Mouse (Mus musculus): ENCODE data around the gene Dqx1. TPM values are rescaled to one million over a fixed set of nuclear protein-coding genes. Genes with fewer than 3 reads are reported as not detected.

The Dqx1 gene
- polyA plus RNA-seq, 1 experiment from 2014 or later: 0.62 TPM

DNA sequence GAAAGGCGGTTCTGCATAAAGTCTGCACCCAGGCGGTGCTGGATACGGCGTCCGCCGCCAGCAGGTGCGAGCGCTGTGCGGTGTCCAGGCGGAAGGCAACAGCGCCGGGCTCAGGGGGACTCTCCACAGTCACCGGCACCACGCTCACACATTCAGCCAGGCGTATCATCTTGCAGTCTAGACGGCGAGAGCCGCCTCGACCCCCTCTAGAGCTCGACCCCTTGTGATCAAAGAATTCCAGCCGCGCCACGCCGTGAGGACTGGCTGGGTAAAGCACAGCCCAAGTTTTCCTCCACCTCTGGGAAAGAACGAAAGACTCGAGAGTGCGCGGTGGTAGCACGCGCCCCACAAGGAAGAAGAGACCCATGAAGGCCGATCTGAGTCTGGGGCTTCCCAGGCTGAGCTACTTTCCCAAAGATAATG, 24.9 kb upstream of the Dqx1 start:
- Histone ChIP-seq H3K27ac (ENCODE audit: low read depth) (peak overlapping the region; percentile 93), H3K9ac (peak overlapping the region; percentile 66), H3K9me3 (ENCODE audit: low read depth, low read length) (no peaks in the 10 kb centered on the region), H3K4me1 (ENCODE audit: insufficient read depth) (0 out of 2 replicates have a peak, but pooled peaks cover 9% of the 10 kb centered on the region), H3K27me3 (ENCODE audit: insufficient read depth, low read length) (no peaks in the 10 kb centered on the region), H3K4me3 (ENCODE audit: low read depth, low read length) (peak overlapping the region; percentile 55), H3K4me2 (peak overlapping the region; percentile 78), H3K36me3 (ENCODE audit: insufficient read depth) (no peaks in the 10 kb centered on the region)
- TF ChIP-seq CTCF (IDR thresholded peaks at IDR 0.05; ENCODE audit: low read depth): peak; percentile 24; the same call in 1 of the 2 replicates
- ATAC-seq (ENCODE audit: insufficient read depth) (peak; percentile 21), DNase-seq (peak; percentile 67)
- WGBS: 0% methylated on average over 31 of the region's 31 CpGs

DNA sequence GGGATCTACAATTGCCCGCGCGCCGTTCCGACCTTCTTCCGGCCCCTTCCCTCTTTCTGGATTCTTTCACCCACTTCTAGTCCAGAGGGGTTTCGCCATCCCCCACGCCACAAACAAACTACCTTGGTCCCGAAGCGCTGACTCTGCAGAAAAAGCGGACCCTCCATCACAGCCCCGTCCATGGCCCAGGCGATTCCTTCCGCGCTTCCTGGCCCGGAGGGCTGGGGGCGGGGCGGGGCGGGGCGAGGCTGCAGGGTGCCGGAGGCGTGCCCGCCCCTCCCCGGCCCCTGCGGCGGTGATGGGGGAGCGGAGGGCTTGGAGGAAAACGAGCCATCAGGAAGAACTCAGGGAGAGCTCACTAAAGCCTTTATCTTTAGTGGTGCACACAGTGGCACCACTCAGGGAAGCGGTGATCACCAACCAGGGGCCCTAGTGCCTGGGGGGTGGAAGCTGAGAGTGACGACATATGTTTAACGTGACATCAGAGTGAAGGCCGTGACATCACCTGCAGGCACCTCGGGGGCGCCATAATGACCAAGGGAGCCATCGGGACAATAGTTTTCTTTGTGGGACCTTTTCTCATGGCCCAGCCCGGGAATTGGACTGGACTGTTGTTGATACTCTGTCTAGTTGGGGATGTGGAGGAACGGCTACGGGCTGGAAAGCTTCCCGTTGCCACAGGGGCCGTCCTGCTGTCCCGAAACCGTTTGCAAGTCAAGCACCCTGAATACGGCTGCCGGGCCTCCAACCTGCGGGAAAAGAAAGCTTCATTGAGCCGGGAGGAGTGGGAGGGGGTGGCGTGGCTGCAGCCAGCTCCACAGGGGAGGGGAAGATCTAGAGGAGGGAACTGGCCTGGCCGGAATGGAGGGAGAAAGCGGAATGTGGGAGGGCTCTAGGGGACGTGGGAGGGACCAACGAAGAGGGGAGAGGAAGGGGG, 24.1 kb upstream of the Dqx1 start, which contains the start of the genes Dok1 and Loxl3:
TSS of gene Dok1 (minus strand) at position 223 of the 937 bp plus-strand sequence.
TSS of gene Loxl3 (plus strand) at position 925 of the 937 bp plus-strand sequence.
- under 1% methylated on average over 51 of the region's 51 CpGs for WGBS
- Histone ChIP-seq H3K9ac (peak within 1 kb of the TSS; percentile 66), H3K9me3 (ENCODE audit: low read depth, low read length) (no peaks in the 10 kb centered on the region), H3K27ac (ENCODE audit: low read depth) (peak within 1 kb of the TSS; percentile 93), H3K4me1 (ENCODE audit: insufficient read depth) (0 out of 2 replicates have a peak, but pooled peaks cover 9% of the 10 kb centered on the region), H3K4me3 (ENCODE audit: low read depth, low read length) (peak within 1 kb of the TSS; percentile 55), H3K4me2 (peak within 1 kb of the TSS; percentile 78), H3K36me3 (ENCODE audit: insufficient read depth) (no peaks in the 10 kb centered on the region), H3K27me3 (ENCODE audit: insufficient read depth, low read length) (no peaks in the 10 kb centered on the region)
- ATAC-seq (ENCODE audit: insufficient read depth): peak; percentile 88
- peak; percentile 87 for DNase-seq
- TF ChIP-seq CTCF (IDR thresholded peaks at IDR 0.05; ENCODE audit: low read depth): no peak

DNA sequence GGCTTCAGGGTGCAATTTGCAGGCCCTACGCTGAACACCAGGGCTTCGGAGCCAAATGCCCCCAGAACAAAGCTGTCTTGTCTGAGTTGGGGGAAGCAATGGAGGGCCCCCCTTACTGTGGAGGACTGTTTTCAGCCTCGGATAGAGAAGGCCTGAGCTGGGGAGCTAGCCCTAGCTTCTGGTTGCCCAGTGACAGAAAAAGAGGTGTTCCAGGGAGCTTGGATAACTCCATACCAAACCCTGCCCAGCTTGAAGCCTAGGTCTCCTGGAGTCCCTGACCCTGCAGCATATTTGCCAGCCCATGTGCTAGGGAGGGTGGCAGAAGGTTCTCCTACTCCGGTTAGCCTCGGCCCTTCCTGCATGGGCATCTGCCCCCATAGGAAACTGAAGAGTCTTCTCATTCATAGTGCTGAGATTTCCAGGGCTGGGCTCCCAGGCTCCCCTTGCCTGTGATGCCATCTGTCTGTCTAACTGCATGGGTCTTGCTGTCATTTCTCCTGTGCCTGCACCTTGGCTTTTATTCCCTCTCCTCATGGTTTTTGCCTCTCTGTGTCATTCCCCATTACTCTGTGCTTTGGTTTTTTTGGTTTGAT, 23.1 kb upstream of the Dqx1 start:
- 0 out of 2 replicates have a peak, but pooled peaks cover 9% of the 10 kb centered on the region for H3K4me1 ChIP-seq (ENCODE audit: insufficient read depth)
- peak overlapping the region; percentile 55 for H3K4me3 ChIP-seq (ENCODE audit: low read depth, low read length)
- H3K4me2 ChIP-seq: peak overlapping the region; percentile 78
- peak overlapping the region; percentile 93; the same call in 1 of the 2 replicates for H3K27ac ChIP-seq (ENCODE audit: low read depth)
- TF ChIP-seq CTCF (IDR thresholded peaks at IDR 0.05; ENCODE audit: low read depth): no peak
- no peaks in the 10 kb centered on the region for H3K27me3 ChIP-seq (ENCODE audit: insufficient read depth, low read length)
- no peaks in the 10 kb centered on the region for H3K9me3 ChIP-seq (ENCODE audit: low read depth, low read length)
- DNase-seq (no peak), ATAC-seq (ENCODE audit: insufficient read depth) (peak; percentile 0; the same call in 1 of the 2 replicates)
- H3K36me3 ChIP-seq (ENCODE audit: insufficient read depth): no peaks in the 10 kb centered on the region
- WGBS: 17% methylated on average over 5 of the region's 5 CpGs
- H3K9ac ChIP-seq: peak overlapping the region; percentile 66

DNA sequence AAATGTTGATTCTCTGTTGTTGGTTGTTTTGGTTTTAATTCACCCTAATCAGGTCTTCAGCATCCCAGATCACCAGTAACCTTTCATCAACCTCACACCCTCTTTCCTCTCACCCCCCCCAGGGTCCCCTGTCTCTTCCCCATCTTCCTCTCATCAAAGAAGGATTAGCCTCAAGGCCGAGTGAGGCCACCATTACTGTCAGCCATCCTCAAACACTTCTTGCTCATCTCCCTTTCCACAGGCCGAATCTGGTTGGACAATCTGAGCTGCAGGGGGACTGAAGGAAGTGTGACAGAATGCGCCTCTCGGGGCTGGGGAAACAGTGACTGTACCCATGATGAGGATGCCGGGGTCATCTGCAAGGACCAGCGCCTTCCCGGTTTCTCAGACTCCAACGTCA, 20.5 kb upstream of the Dqx1 start:
- H3K27me3 ChIP-seq (ENCODE audit: insufficient read depth, low read length): no peaks in the 10 kb centered on the region
- no peaks in the 10 kb centered on the region for H3K9me3 ChIP-seq (ENCODE audit: low read depth, low read length)
- H3K9ac ChIP-seq: no peak overlapping the region
- 0 out of 2 replicates have a peak, but pooled peaks cover 8% of the 10 kb centered on the region for H3K36me3 ChIP-seq (ENCODE audit: insufficient read depth)
- no peak for TF ChIP-seq CTCF (IDR thresholded peaks at IDR 0.05; ENCODE audit: low read depth)
- H3K4me1 ChIP-seq (ENCODE audit: insufficient read depth): 0 out of 2 replicates have a peak, but pooled peaks cover 7% of the 10 kb centered on the region
- 36% methylated on average over 8 of the region's 8 CpGs for WGBS
- ATAC-seq (ENCODE audit: insufficient read depth): no peak
- peak; percentile 53 for DNase-seq
- no peak overlapping the region for H3K27ac ChIP-seq (ENCODE audit: low read depth)
- no peak overlapping the region for H3K4me3 ChIP-seq (ENCODE audit: low read depth, low read length)
- 0 out of 2 replicates have a peak overlapping the region, but pooled peaks have one; percentile 5 for H3K4me2 ChIP-seq

DNA sequence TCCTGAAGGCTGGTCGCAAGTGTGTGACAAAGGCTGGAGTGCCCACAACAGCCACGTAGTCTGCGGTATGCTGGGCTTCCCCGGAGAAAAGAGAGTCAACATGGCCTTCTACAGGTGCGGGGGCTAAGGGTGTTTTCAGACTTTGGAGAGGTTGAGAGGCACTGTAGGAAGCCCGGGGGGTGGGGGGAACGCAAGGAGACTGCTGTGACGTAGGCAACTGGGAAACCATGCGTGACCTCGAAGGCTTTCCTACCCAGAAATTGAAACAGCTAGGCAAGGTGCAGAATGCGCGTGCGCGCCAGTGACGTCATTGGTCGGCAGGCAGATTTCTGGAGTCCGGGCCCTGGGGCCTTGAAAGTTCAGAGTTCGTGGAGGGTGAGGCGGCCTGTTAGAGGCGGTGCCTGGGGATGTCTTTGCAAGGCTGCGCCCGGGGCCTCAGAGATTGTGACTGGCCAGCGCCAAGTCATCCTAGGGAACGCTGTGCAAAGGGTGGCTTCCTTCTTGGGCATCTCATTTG, 19.1 kb upstream of the Dqx1 start:
- Histone ChIP-seq H3K27me3 (ENCODE audit: insufficient read depth, low read length) (no peaks in the 10 kb centered on the region), H3K27ac (ENCODE audit: low read depth) (no peak overlapping the region), H3K4me2 (peak overlapping the region; percentile 56), H3K36me3 (ENCODE audit: insufficient read depth) (0 out of 2 replicates have a peak, but pooled peaks cover 8% of the 10 kb centered on the region), H3K9ac (0 out of 2 replicates have a peak overlapping the region, but pooled peaks have one; percentile 17), H3K4me1 (ENCODE audit: insufficient read depth) (0 out of 2 replicates have a peak, but pooled peaks cover 7% of the 10 kb centered on the region), H3K4me3 (ENCODE audit: low read depth, low read length) (peak overlapping the region; percentile 20), H3K9me3 (ENCODE audit: low read depth, low read length) (no peaks in the 10 kb centered on the region)
- peak; percentile 85 for DNase-seq
- ATAC-seq (ENCODE audit: insufficient read depth): peak; percentile 7; the same call in 1 of the 2 replicates
- no peak for TF ChIP-seq CTCF (IDR thresholded peaks at IDR 0.05; ENCODE audit: low read depth)
- WGBS: 16% methylated on average over 24 of the region's 24 CpGs

DNA sequence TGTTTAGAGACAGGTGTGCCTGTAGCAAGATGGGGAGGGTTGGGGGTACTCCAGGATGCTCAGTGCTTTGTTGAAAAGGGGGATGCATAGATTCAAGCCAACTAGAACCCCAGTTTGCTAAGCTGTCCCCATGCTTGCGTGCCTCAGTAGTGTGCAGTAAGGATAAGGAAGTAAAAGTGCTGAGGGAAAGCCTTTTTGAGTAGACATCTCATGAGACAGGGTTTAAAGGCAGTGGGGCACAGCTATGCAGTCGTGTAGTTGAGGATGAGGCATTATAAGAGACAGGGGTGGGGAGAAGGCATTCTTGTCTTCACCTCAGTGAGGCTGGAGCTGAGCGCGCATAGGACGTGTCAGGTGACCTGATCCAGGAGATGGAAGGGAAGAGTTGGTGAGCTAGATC, 17.0 kb upstream of the Dqx1 start:
- H3K27ac ChIP-seq (ENCODE audit: low read depth): no peak overlapping the region
- 0 out of 2 replicates have a peak, but pooled peaks cover 8% of the 10 kb centered on the region for H3K36me3 ChIP-seq (ENCODE audit: insufficient read depth)
- ATAC-seq (ENCODE audit: insufficient read depth) (no peak), DNase-seq (no peak)
- no peak overlapping the region for H3K4me2 ChIP-seq
- no peak for TF ChIP-seq CTCF (IDR thresholded peaks at IDR 0.05; ENCODE audit: low read depth)
- H3K9ac ChIP-seq: no peak overlapping the region
- WGBS: 74% methylated on average over 5 of the region's 5 CpGs
- no peak overlapping the region for H3K4me3 ChIP-seq (ENCODE audit: low read depth, low read length)
- 0 out of 2 replicates have a peak, but pooled peaks cover 2% of the 10 kb centered on the region for H3K4me1 ChIP-seq (ENCODE audit: insufficient read depth)
- no peaks in the 10 kb centered on the region for H3K27me3 ChIP-seq (ENCODE audit: insufficient read depth, low read length)
- no peaks in the 10 kb centered on the region for H3K9me3 ChIP-seq (ENCODE audit: low read depth, low read length)

Measured in lung, embryonic 14.5 days (tissue).